Mouse (Mus musculus): Measurements from ENCODE around the gene Amfr. TPM values are rescaled to one million over a fixed set of nuclear protein-coding genes. Genes with fewer than 3 reads are reported as not detected.

The Amfr gene
- polyA plus RNA-seq, 1 experiment from 2014 or later, result 75.4 TPM

- whole genome bisulfite sequencing, result 93% methylated on average over 6 of the region's 6 CpGs
- H3K27ac ChIP-seq (replicated peaks), result no peak overlapping the region
- no peaks in the 10 kb centered on the region for H3K27me3 ChIP-seq
- H3K9me3 ChIP-seq, result no peaks in the 10 kb centered on the region
- H3K9ac ChIP-seq (replicated peaks), result no peak overlapping the region
- no peak for ATAC-seq (ENCODE audit: low FRiP score, low read depth)
- no peak overlapping the region for H3K4me3 ChIP-seq
- H3K4me2 ChIP-seq (replicated peaks), result no peak overlapping the region
- H3K4me1 ChIP-seq, result no peaks in the 10 kb centered on the region
- H3K36me3 ChIP-seq, result peaks cover 89% of the 10 kb centered on the region
Observed at GRCm38 (mm10) chr8:93976446-93977211, 36.0 kb downstream of the Amfr start.

DNA sequence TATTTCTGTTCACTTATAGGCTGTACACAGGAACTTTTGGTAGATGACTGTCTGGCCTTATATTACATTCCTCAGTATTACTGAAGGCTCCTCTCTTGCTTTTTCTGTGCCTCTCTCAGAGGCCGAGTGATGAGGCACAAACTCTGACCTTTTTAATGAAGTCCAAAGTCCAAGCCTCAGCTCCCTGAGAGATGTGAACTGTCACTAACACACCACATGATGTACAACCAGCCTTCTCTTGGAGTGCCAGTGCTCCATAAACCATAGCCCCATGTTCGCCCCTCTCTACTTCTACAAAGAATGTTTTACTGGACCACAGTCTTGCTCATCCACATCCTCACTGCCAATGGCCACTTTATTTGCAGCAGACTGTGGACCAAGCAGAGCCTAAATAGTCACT is 37.3 kb downstream of the Amfr start:
- Histone ChIP-seq H3K9ac (replicated peaks) (no peak overlapping the region), H3K4me3 (no peak overlapping the region), H3K27me3 (no peaks in the 10 kb centered on the region), H3K36me3 (peaks cover 88% of the 10 kb centered on the region), H3K27ac (replicated peaks) (no peak overlapping the region), H3K4me2 (replicated peaks) (no peak overlapping the region), H3K4me1 (no peaks in the 10 kb centered on the region), H3K9me3 (no peaks in the 10 kb centered on the region)
- no peak for ATAC-seq (ENCODE audit: low FRiP score, low read depth)
- 88% methylated on average over 2 of the region's 2 CpGs for WGBS

DNA sequence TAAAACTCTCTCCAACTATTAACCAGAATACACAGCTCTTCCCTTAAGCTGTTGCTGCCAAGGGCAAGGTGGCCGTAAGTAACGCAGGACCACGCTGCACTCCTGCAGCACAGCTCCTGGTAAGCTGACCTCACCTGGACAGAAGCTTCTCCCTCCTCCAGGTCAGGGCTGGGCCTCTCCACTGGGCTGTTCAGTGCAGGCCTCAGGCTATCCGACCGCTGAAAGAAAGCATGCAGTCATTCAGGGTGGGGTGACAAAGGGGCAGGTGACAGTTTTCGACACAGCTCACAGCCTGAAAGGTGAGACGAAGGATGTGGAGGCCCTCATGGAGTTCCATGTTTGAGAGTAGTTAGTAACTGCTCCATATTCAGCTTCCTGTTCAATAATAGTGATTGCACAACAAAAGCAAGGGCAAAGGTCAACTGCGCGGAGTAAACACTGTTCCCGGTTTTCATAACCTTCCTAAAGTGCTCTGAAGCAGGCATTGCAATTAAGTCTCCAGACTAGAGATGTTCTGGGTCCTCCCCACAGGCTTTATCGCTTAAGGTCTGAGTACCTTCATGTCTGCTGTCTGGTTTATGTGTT is 37.9 kb downstream of the Amfr start:
- H3K36me3 ChIP-seq, result peaks cover 87% of the 10 kb centered on the region
- WGBS, result 88% methylated on average over 11 of the region's 11 CpGs

GRCm38 (mm10) chr8:93973831-93974375 is 38.7 kb downstream of the Amfr start:
- H3K27me3 ChIP-seq, result no peaks in the 10 kb centered on the region
- 93% methylated on average over 13 of the region's 13 CpGs for WGBS
- H3K4me3 ChIP-seq, result no peak overlapping the region
- H3K9ac ChIP-seq (replicated peaks), result no peak overlapping the region
- H3K9me3 ChIP-seq, result no peaks in the 10 kb centered on the region
- H3K4me2 ChIP-seq (replicated peaks), result no peak overlapping the region
- H3K4me1 ChIP-seq, result no peaks in the 10 kb centered on the region
- no peak for ATAC-seq (ENCODE audit: low FRiP score, low read depth)
- peaks cover 81% of the 10 kb centered on the region for H3K36me3 ChIP-seq
- H3K27ac ChIP-seq (replicated peaks), result no peak overlapping the region

More for the DNA sequence above, 37.9 kb downstream of the Amfr start:
- Histone ChIP-seq H3K27me3 (no peaks in the 10 kb centered on the region), H3K4me2 (replicated peaks) (no peak overlapping the region), H3K4me3 (no peak overlapping the region), H3K4me1 (no peaks in the 10 kb centered on the region), H3K27ac (replicated peaks) (no peak overlapping the region), H3K9me3 (no peaks in the 10 kb centered on the region), H3K9ac (replicated peaks) (no peak overlapping the region)
- ATAC-seq (ENCODE audit: low FRiP score, low read depth), result no peak

- H3K4me2 ChIP-seq (replicated peaks), result no peak overlapping the region
- no peak for ATAC-seq (ENCODE audit: low FRiP score, low read depth)
- peaks cover 73% of the 10 kb centered on the region for H3K36me3 ChIP-seq
- H3K27ac ChIP-seq (replicated peaks), result no peak overlapping the region
- H3K4me3 ChIP-seq, result no peak overlapping the region
- WGBS, result 84% methylated on average over 14 of the region's 14 CpGs
- H3K27me3 ChIP-seq, result no peaks in the 10 kb centered on the region
- no peaks in the 10 kb centered on the region for H3K9me3 ChIP-seq
- H3K4me1 ChIP-seq, result no peaks in the 10 kb centered on the region
- no peak overlapping the region for H3K9ac ChIP-seq (replicated peaks)
Observed at GRCm38 (mm10) chr8:93972971-93973734, 39.5 kb downstream of the Amfr start.

DNA sequence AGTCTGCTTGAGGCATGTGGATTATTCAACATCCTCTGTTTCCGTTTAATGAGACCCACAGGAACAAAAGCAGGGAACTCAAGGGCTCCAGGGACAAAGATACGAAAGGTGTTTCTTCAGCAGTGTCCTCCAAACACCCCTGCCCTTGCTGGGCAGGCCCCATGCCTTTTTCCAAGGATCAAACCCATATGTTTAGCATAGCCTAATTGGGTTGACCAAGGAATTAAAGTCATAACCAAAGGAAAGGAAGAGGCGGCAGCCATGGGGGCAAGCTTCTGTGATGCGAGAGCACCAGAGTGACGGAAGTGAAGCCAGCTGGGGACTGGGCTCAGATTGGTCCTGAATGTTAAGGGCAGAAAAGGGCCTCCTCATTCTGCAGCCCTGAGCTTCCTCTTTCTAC is 40.4 kb downstream of the Amfr start:
- Histone ChIP-seq H3K27ac (replicated peaks) (0 out of 2 replicates have a peak overlapping the region, but pooled peaks have one; percentile 42), H3K27me3 (no peaks in the 10 kb centered on the region), H3K4me2 (replicated peaks) (no peak overlapping the region), H3K9ac (replicated peaks) (no peak overlapping the region), H3K4me1 (no peaks in the 10 kb centered on the region), H3K9me3 (no peaks in the 10 kb centered on the region), H3K4me3 (no peak overlapping the region), H3K36me3 (peaks cover 74% of the 10 kb centered on the region)
- WGBS, result 81% methylated on average over 5 of the region's 5 CpGs
- ATAC-seq (ENCODE audit: low FRiP score, low read depth), result no peak

- Histone ChIP-seq H3K4me3 (no peak overlapping the region), H3K27me3 (no peaks in the 10 kb centered on the region), H3K36me3 (peaks cover 76% of the 10 kb centered on the region), H3K9me3 (no peaks in the 10 kb centered on the region), H3K4me2 (replicated peaks) (no peak overlapping the region), H3K27ac (replicated peaks) (no peak overlapping the region), H3K4me1 (no peaks in the 10 kb centered on the region), H3K9ac (replicated peaks) (no peak overlapping the region)
- no peak for ATAC-seq (ENCODE audit: low FRiP score, low read depth)
- 94% methylated on average over 10 of the region's 10 CpGs for WGBS
Observed at GRCm38 (mm10) chr8:93971451-93971850, 41.2 kb downstream of the Amfr start.

DNA sequence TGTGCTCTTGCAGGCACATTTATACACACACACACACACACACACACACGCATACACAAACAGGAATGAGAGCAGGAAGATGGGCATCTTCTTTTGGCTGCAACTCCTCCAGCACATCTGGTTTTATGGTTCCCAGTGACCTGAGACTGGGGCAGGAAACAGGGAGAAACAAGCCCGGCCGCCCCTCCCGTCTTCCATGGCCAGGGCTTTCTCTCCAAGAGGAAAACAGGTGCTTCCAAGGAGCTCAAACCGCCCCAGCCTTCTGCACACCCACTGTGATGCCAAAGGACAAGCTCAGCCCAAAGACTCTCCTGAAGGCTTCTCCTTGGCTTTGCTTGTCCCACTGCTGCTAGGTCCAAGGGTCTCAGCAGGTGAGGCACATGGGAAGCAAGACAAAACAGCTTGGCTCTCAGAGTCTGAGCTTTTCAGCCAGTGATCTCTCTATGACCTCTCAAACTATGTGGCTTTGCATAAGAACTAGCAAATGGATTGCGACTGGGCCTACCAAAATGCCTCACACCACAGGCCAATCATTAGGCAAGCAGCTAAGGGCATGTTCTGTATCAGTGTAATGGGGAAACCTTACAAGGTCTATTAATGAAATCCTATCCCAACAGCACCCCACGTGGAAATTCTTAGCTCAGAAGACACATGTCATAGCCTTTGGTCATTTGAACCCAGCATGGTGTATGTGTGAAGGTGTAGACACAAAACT is 42.9 kb downstream of the Amfr start:
- H3K36me3 ChIP-seq, result peaks cover 75% of the 10 kb centered on the region
- H3K9me3 ChIP-seq, result no peaks in the 10 kb centered on the region
- no peaks in the 10 kb centered on the region for H3K27me3 ChIP-seq
- H3K9ac ChIP-seq (replicated peaks), result no peak overlapping the region
- H3K4me3 ChIP-seq, result no peak overlapping the region
- H3K4me1 ChIP-seq, result no peaks in the 10 kb centered on the region
- WGBS, result 74% methylated on average over 7 of the region's 7 CpGs
- no peak overlapping the region for H3K4me2 ChIP-seq (replicated peaks)
- no peak for ATAC-seq (ENCODE audit: low FRiP score, low read depth)
- H3K27ac ChIP-seq (replicated peaks), result no peak overlapping the region

DNA sequence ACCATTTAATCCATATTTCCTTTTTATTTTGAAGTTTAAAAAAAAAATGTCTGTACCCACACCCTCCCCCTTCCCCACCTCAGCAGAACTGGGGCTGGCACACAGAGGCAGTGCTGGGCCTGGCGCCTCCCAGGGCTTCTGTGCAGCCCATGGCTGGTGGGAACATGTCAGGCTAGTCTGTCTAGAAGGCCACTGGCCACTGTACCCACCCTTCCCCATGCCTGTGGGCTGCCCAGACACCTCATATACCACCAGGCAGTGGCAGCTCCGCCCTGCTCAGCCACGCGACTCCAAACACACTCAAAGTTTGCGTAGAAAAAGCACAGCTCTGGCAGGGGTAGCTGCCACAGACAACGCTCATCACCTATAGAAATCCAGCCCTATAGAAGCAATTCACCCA is 44.3 kb downstream of the Amfr start:
- Histone ChIP-seq H3K4me1 (no peaks in the 10 kb centered on the region), H3K9me3 (no peaks in the 10 kb centered on the region), H3K4me2 (replicated peaks) (no peak overlapping the region), H3K27me3 (no peaks in the 10 kb centered on the region), H3K4me3 (no peak overlapping the region), H3K9ac (replicated peaks) (no peak overlapping the region), H3K36me3 (peaks cover 67% of the 10 kb centered on the region), H3K27ac (replicated peaks) (no peak overlapping the region)
- ATAC-seq (ENCODE audit: low FRiP score, low read depth), result no peak
- 85% methylated on average over 6 of the region's 6 CpGs for WGBS

DNA sequence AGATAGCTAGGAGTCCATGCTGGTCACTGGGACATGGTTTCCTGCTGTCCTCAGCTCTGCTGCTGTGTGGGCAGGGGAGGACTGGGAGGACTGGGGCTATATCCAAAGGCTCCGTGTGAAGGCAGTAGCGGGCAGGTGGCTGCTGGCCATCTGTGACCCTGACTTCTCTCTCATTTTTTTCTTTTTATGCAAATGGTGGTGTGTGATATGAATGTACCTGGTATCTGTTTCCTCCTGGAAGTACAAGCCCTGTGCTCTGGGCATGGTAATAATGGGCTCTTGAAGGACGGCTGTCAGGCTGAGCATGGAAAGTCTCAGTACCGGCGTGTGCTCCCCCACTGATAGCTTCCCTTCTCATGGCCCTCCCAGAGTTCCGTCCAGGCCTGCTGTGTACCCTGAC is 51.7 kb downstream of the Amfr start:
- ATAC-seq (ENCODE audit: low FRiP score, low read depth), result no peak
- H3K36me3 ChIP-seq, result peaks cover 49% of the 10 kb centered on the region

DNA sequence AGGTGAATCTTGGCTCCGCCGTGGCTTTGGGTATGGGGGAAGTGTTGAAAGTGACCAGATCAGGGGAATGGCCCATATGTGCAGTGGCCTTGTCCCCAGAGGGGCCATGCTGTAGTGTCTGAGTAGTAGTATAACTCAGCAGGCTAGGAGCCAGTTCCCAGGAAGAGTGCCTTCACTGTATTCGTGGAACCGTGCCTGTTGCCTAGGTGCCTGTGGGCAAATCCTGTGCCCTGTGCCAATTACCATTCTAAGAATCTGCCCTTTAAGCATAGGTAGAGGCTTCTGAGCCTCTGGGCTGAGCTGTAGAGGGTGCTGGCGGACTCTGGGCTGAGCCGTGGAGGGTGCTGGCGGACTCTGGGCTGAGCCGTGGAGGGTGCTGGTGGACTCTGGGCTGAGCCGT is 54.2 kb downstream of the Amfr start:
- H3K4me2 ChIP-seq (replicated peaks), result no peak overlapping the region
- no peak overlapping the region for H3K27ac ChIP-seq (replicated peaks)
- H3K9ac ChIP-seq (replicated peaks), result no peak overlapping the region
- ATAC-seq (ENCODE audit: low FRiP score, low read depth), result no peak
- no peaks in the 10 kb centered on the region for H3K9me3 ChIP-seq
- peaks cover 58% of the 10 kb centered on the region for H3K36me3 ChIP-seq
- H3K27me3 ChIP-seq, result no peaks in the 10 kb centered on the region
- WGBS, result 95% methylated on average over 9 of the region's 9 CpGs
- no peak overlapping the region for H3K4me3 ChIP-seq
- H3K4me1 ChIP-seq, result no peaks in the 10 kb centered on the region

More for the DNA sequence above, 51.7 kb downstream of the Amfr start:
- Histone ChIP-seq H3K27me3 (no peaks in the 10 kb centered on the region), H3K27ac (replicated peaks) (no peak overlapping the region), H3K4me2 (replicated peaks) (no peak overlapping the region), H3K9me3 (no peaks in the 10 kb centered on the region), H3K4me1 (no peaks in the 10 kb centered on the region), H3K9ac (replicated peaks) (no peak overlapping the region), H3K4me3 (no peak overlapping the region)
- 88% methylated on average over 6 of the region's 6 CpGs for WGBS
